Mouse (Mus musculus): Measurements from ENCODE around the gene Wdr83.

- no peak for TF ChIP-seq CTCF (IDR thresholded peaks at IDR 0.05; ENCODE audit: control insufficient read depth, insufficient read depth, insufficient replicate concordance, low read depth, low read length)
- TF ChIP-seq POLR2A (IDR thresholded peaks at IDR 0.05; ENCODE audit: control insufficient read depth, low read depth, low read length): no peak
These were observed 35.9 kb upstream of the Wdr83 start for GRCm38 (mm10) chr8:85116984-85117383.

All from testis, adult 2 months (tissue).